Mouse (Mus musculus) C2C12 (cell line): ENCODE data around the gene Foxf2. TPM values are rescaled to one million over a fixed set of nuclear protein-coding genes. Genes with fewer than 3 reads are reported as not detected.

Source experiments
- H3K27me3 ChIP-seq: one replicate; pipeline ENCODE4 v1.6.1; 2011; ENCODE audit not compliant: control insufficient read depth, insufficient read depth, insufficient read length
- H3K36me3 ChIP-seq: one replicate; pipeline ENCODE4 v1.6.1; 2011; ENCODE audit not compliant: control insufficient read depth, insufficient read depth
- H3K4me3 ChIP-seq: one replicate; pipeline ENCODE4 v1.5.1; 2011; ENCODE audit warnings: mild to moderate bottlenecking, control low read depth; ENCODE audit not compliant: poor library complexity, insufficient read depth, severe bottlenecking
- H3K79me2 ChIP-seq: one replicate; pipeline ENCODE4 v1.6.1; 2011; ENCODE audit not compliant: control insufficient read depth, insufficient read depth
- H3K79me3 ChIP-seq: one replicate; pipeline ENCODE4 v1.6.1; 2011; ENCODE audit warnings: low read depth, control low read depth
- H3ac ChIP-seq: one replicate; pipeline ENCODE3; 2011; ENCODE audit warnings: low read depth; ENCODE audit not compliant: control insufficient read depth, insufficient read length
- CEBPB ChIP-seq: IDR thresholded peaks from one replicate; pipeline ENCODE4 v1.6.1; 2011; ENCODE audit warnings: low read depth, mild to moderate bottlenecking, control low read depth, moderate library complexity
- CTCF ChIP-seq: IDR thresholded peaks from one replicate; pipeline ENCODE4 v1.5.1; 2011; ENCODE audit not compliant: control insufficient read depth, insufficient read depth, insufficient read length
- FOSL1 ChIP-seq: IDR thresholded peaks from one replicate; pipeline ENCODE4 v1.8.0; 2011; ENCODE audit warnings: mild to moderate bottlenecking, low read length; ENCODE audit not compliant: poor library complexity, insufficient read depth, severe bottlenecking
- MAX ChIP-seq: IDR thresholded peaks from one replicate; pipeline ENCODE4 v1.6.1; 2011; ENCODE audit warnings: mild to moderate bottlenecking, control low read depth
- MYOD1 ChIP-seq: IDR thresholded peaks from one replicate; pipeline ENCODE4 v1.6.1; 2011; ENCODE audit warnings: low read depth; ENCODE audit not compliant: control insufficient read depth, insufficient read length
- MYOG ChIP-seq: IDR thresholded peaks from one replicate; pipeline ENCODE4 v1.6.1; 2011; ENCODE audit not compliant: control insufficient read depth, insufficient read length; ENCODE audit errors: extremely low read depth
- USF1 ChIP-seq: IDR thresholded peaks from one replicate; pipeline ENCODE4 v1.6.1; 2011; ENCODE audit warnings: low read depth, mild to moderate bottlenecking, control low read depth, moderate library complexity
- polyA plus RNA-seq: library from polyadenylated mRNA; unstranded; fragments of >200 nt; fragmentation: generic; extraction: Trizol; gene quantifications from one replicate; pipeline ENCODE4 v1.2.1, GENCODE M21; 2012; ENCODE audit warnings: missing spikeins

The Foxf2 gene
- polyA plus RNA-seq, 1 experiment = 11.3 TPM

GRCm38 (mm10) chr13:31641517-31641916 lies 15.9 kb downstream of the Foxf2 start:
- Histone ChIP-seq H3K79me3 (no peaks in the 10 kb centered on the region), H3ac (no peak overlapping the region), H3K79me2 (no peaks in the 10 kb centered on the region), H3K36me3 (peaks cover 3% of the 10 kb centered on the region), H3K4me3 (no peak overlapping the region), H3K27me3 (no peaks in the 10 kb centered on the region)
- TF ChIP-seq USF1 (no peak), MYOD1 (no peak), CEBPB (no peak), FOSL1 (no peak), MYOG (no peak), CTCF (no peak), MAX (no peak)

GRCm38 (mm10) chr13:31652131-31652745 lies 26.6 kb downstream of the Foxf2 start:
- Histone ChIP-seq H3K79me3 (no peaks in the 10 kb centered on the region), H3ac (no peak overlapping the region), H3K79me2 (no peaks in the 10 kb centered on the region), H3K4me3 (no peak overlapping the region), H3K36me3 (no peaks in the 10 kb centered on the region), H3K27me3 (no peaks in the 10 kb centered on the region)
- no peak for TF ChIP-seq USF1
- TF ChIP-seq CTCF = no peak
- no peak for TF ChIP-seq MAX
- TF ChIP-seq FOSL1 = no peak
- TF ChIP-seq MYOD1 = no peak
- TF ChIP-seq CEBPB = no peak
- no peak for TF ChIP-seq MYOG

- no peak for TF ChIP-seq USF1
Observed at GRCm38 (mm10) chr13:31656249-31656648, 30.6 kb downstream of the Foxf2 start.

GRCm38 (mm10) chr13:31658212-31658611 lies 32.6 kb downstream of the Foxf2 start:
- Histone ChIP-seq H3K79me2 (no peaks in the 10 kb centered on the region), H3K36me3 (no peaks in the 10 kb centered on the region), H3K4me3 (no peak overlapping the region), H3K79me3 (no peaks in the 10 kb centered on the region), H3K27me3 (peaks cover 6% of the 10 kb centered on the region), H3ac (no peak overlapping the region)
- no peak for TF ChIP-seq MYOD1
- no peak for TF ChIP-seq CEBPB
- no peak for TF ChIP-seq MYOG
- no peak for TF ChIP-seq MAX
- TF ChIP-seq FOSL1 = no peak
- TF ChIP-seq USF1 = no peak
- TF ChIP-seq CTCF = no peak

More at GRCm38 (mm10) chr13:31656249-31656648, 30.6 kb downstream of the Foxf2 start:
- no peak overlapping the region for H3ac ChIP-seq
- peaks cover 6% of the 10 kb centered on the region for H3K27me3 ChIP-seq
- H3K4me3 ChIP-seq = no peak overlapping the region
- H3K36me3 ChIP-seq = no peaks in the 10 kb centered on the region
- no peaks in the 10 kb centered on the region for H3K79me2 ChIP-seq
- H3K79me3 ChIP-seq = no peaks in the 10 kb centered on the region

- Histone ChIP-seq H3K79me2 (no peaks in the 10 kb centered on the region), H3ac (no peak overlapping the region), H3K79me3 (no peaks in the 10 kb centered on the region), H3K36me3 (no peaks in the 10 kb centered on the region), H3K4me3 (no peak overlapping the region), H3K27me3 (peaks cover 6% of the 10 kb centered on the region)
- TF ChIP-seq MYOG (no peak), MAX (no peak), USF1 (no peak), CTCF (no peak), FOSL1 (no peak), MYOD1 (no peak), CEBPB (no peak)
Observed at GRCm38 (mm10) chr13:31658963-31659362, 33.3 kb downstream of the Foxf2 start.

GRCm38 (mm10) chr13:31661211-31661610 lies 35.6 kb downstream of the Foxf2 start:
- TF ChIP-seq CTCF (no peak), FOSL1 (no peak), MAX (no peak), MYOD1 (no peak), CEBPB (no peak), MYOG (no peak), USF1 (no peak)
- Histone ChIP-seq H3K4me3 (no peak overlapping the region), H3ac (no peak overlapping the region), H3K36me3 (no peaks in the 10 kb centered on the region), H3K27me3 (peaks cover 6% of the 10 kb centered on the region), H3K79me2 (no peaks in the 10 kb centered on the region), H3K79me3 (no peaks in the 10 kb centered on the region)
